Mouse (Mus musculus): ENCODE measurements around the gene Wdr37.

GRCm38 (mm10) chr13:8873776-8874175, 2.1 kb upstream of the Wdr37 start:
- TF ChIP-seq CTCF (IDR thresholded peaks at IDR 0.05; ENCODE audit: low read depth, low read length): no peak
- TF ChIP-seq POLR2A (IDR thresholded peaks at IDR 0.05; ENCODE audit: borderline replicate concordance, low read depth, low read length): no peak
